In genomic region chr11:106268326-106269059, GRCm38 (mm10) we compare ENCODE assay signal across 8 mouse cellular contexts. TPM values are rescaled to one million over a fixed set of nuclear protein-coding genes. Genes with fewer than 3 reads are reported as not detected.
DNase-seq lines count a peak whose midpoint lies in the region; ATAC-seq lines count a peak whose summit lies in the region.

No protein-coding gene starts in this region.

- H3K36me3 ChIP-seq in forebrain, embryonic 15.5 days = peaks cover 36% of the 10 kb centered on the region
- H3K36me3 ChIP-seq in hindbrain, embryonic 10.5 days = peaks cover 53% of the 10 kb centered on the region
- peaks cover 36% of the 10 kb centered on the region for H3K36me3 ChIP-seq in stomach, embryonic 14.5 days (ENCODE audit: control insufficient read depth, insufficient read depth, low read length)

- H3K9me3 ChIP-seq in forebrain, embryonic 15.5 days = no peaks in the 10 kb centered on the region
- H3K9me3 ChIP-seq in hindbrain, embryonic 10.5 days = no peaks in the 10 kb centered on the region
- no peaks in the 10 kb centered on the region for H3K9me3 ChIP-seq in stomach, embryonic 14.5 days (ENCODE audit: control insufficient read depth, low read depth, low read length)

- WGBS in forebrain, embryonic 15.5 days = 74% methylated on average over 8 of the region's 8 CpGs
- 63% methylated on average over 8 of the region's 8 CpGs for WGBS in hindbrain, embryonic 10.5 days
- 23% methylated on average over 8 of the region's 8 CpGs for WGBS in stomach, embryonic 14.5 days

- no peaks in the 10 kb centered on the region for H3K27me3 ChIP-seq in forebrain, embryonic 15.5 days
- H3K27me3 ChIP-seq in hindbrain, embryonic 10.5 days (ENCODE audit: insufficient read depth, poor library complexity, severe bottlenecking) = no peaks in the 10 kb centered on the region
- no peaks in the 10 kb centered on the region for H3K27me3 ChIP-seq in stomach, embryonic 14.5 days (ENCODE audit: control insufficient read depth, insufficient read depth, low read length)

- peaks cover 43% of the 10 kb centered on the region for H3K4me1 ChIP-seq in forebrain, embryonic 15.5 days
- H3K4me1 ChIP-seq in hindbrain, embryonic 10.5 days (replicated peaks) = peaks cover 55% of the 10 kb centered on the region
- peaks cover 37% of the 10 kb centered on the region for H3K4me1 ChIP-seq in stomach, embryonic 14.5 days (ENCODE audit: control insufficient read depth, insufficient read depth, low read length)

- no peak for ATAC-seq in forebrain, embryonic 15.5 days (replicated peaks)
- ATAC-seq in stomach, embryonic 14.5 days (ENCODE audit: insufficient number of reproducible peaks, insufficient read depth, low FRiP score, low read depth) = no peak
- ATAC-seq in CD4-positive, CD25-positive, alpha-beta regulatory T cell, adult 4 months = no peak

- H3K9ac ChIP-seq in forebrain, embryonic 15.5 days (replicated peaks) = peak overlapping the region; percentile 3; the same call in 1 of the 2 replicates
- peak overlapping the region; percentile 14; the same call in 1 of the 2 replicates for H3K9ac ChIP-seq in stomach, embryonic 14.5 days (replicated peaks; ENCODE audit: low read depth, low read length)

- H3K4me2 ChIP-seq in forebrain, embryonic 15.5 days (replicated peaks) = no peak overlapping the region
- H3K4me2 ChIP-seq in stomach, embryonic 14.5 days (replicated peaks; ENCODE audit: low read depth, low read length) = peak overlapping the region; percentile 24

- DNase-seq in MN1 (ENCODE audit: low spot score) = peak; percentile 43
- DNase-seq in cerebellum, adult 11 months = peak; percentile 89
- peak; percentile 29 for DNase-seq in hindbrain, embryonic 10.5 days (ENCODE audit: low spot score)
- DNase-seq in layer of hippocampus, adult 9-11 months = peak; percentile 85
- peak; percentile 80 for DNase-seq in lung, postnatal 14 days

- H3K27ac ChIP-seq in forebrain, embryonic 15.5 days (replicated peaks) = peak overlapping the region; percentile 76
- H3K27ac ChIP-seq in hindbrain, embryonic 10.5 days = peak overlapping the region; percentile 84
- peak overlapping the region; percentile 89 for H3K27ac ChIP-seq in stomach, embryonic 14.5 days (ENCODE audit: low read length)

- H3K4me3 ChIP-seq in forebrain, embryonic 15.5 days = no peak overlapping the region
- peak overlapping the region; percentile 28 for H3K4me3 ChIP-seq in hindbrain, embryonic 10.5 days
- H3K4me3 ChIP-seq in stomach, embryonic 14.5 days (ENCODE audit: low read depth, low read length) = peak overlapping the region; percentile 15

RNA-seq across cellular contexts. Expression of gene Smarcd2, which starts 4.3 kb away (rescaled TPM):
- polyA plus RNA-seq in forebrain, embryonic 15.5 days (2015; fragmentation: Nextera tagmentation; extraction: Ambion mirVana) = 12.7 and 13.2 TPM in 2 replicates
- polyA plus RNA-seq in hindbrain, embryonic 10.5 days (2016; fragmentation: Nextera tagmentation; extraction: Ambion mirVana) = 24.9 and 27.3 TPM in 2 replicates
- polyA plus RNA-seq in stomach, embryonic 14.5 days (2014; fragmentation: Nextera tagmentation; extraction: Ambion mirVana) = 82.8 and 86.2 TPM in 2 replicates
- 10 to 100 TPM; 12.3 to 23.7 TPM for polyA plus RNA-seq in CD4-positive, CD25-positive, alpha-beta regulatory T cell, adult 4 months (2017; shearing (Covaris generic))

RNA-seq across cellular contexts. Expression of gene Tcam1, which starts 8.0 kb away (rescaled TPM):
- 0.08 and 0.10 TPM in 2 replicates for polyA plus RNA-seq in forebrain, embryonic 15.5 days (2015; fragmentation: Nextera tagmentation; extraction: Ambion mirVana)
- polyA plus RNA-seq in hindbrain, embryonic 10.5 days (2016; fragmentation: Nextera tagmentation; extraction: Ambion mirVana) = 0.12 and 0.25 TPM in 2 replicates
- 0.07 and 0.41 TPM in 2 replicates for polyA plus RNA-seq in stomach, embryonic 14.5 days (2014; fragmentation: Nextera tagmentation; extraction: Ambion mirVana)
- polyA plus RNA-seq in CD4-positive, CD25-positive, alpha-beta regulatory T cell, adult 4 months (2017; shearing (Covaris generic)) = under 1 TPM; 0.39 TPM

RNA-seq across cellular contexts. Expression of gene Psmc5, which starts 12.5 kb away (rescaled TPM):
- 274 and 283 TPM in 2 replicates for polyA plus RNA-seq in forebrain, embryonic 15.5 days (2015; fragmentation: Nextera tagmentation; extraction: Ambion mirVana)
- polyA plus RNA-seq in hindbrain, embryonic 10.5 days (2016; fragmentation: Nextera tagmentation; extraction: Ambion mirVana) = 371 and 420 TPM in 2 replicates
- polyA plus RNA-seq in stomach, embryonic 14.5 days (2014; fragmentation: Nextera tagmentation; extraction: Ambion mirVana) = 241 and 254 TPM in 2 replicates
- 100 to 1,000 TPM; 161 to 197 TPM for polyA plus RNA-seq in CD4-positive, CD25-positive, alpha-beta regulatory T cell, adult 4 months (2017; shearing (Covaris generic))

RNA-seq across cellular contexts. Expression of gene Ftsj3, which starts 12.6 kb away (rescaled TPM):
- polyA plus RNA-seq in forebrain, embryonic 15.5 days (2015; fragmentation: Nextera tagmentation; extraction: Ambion mirVana) = 39.2 and 39.7 TPM in 2 replicates
- 52.6 and 78.7 TPM in 2 replicates for polyA plus RNA-seq in hindbrain, embryonic 10.5 days (2016; fragmentation: Nextera tagmentation; extraction: Ambion mirVana)
- 50.2 and 54.3 TPM in 2 replicates for polyA plus RNA-seq in stomach, embryonic 14.5 days (2014; fragmentation: Nextera tagmentation; extraction: Ambion mirVana)
- polyA plus RNA-seq in CD4-positive, CD25-positive, alpha-beta regulatory T cell, adult 4 months (2017; shearing (Covaris generic)) = 10 to 100 TPM; 52.9 to 85.8 TPM

RNA-seq across cellular contexts. Expression of gene Gh, which starts 33.2 kb away (rescaled TPM):
- not detected in 2 replicates for polyA plus RNA-seq in forebrain, embryonic 15.5 days (2015; fragmentation: Nextera tagmentation; extraction: Ambion mirVana)
- not detected in 2 replicates for polyA plus RNA-seq in hindbrain, embryonic 10.5 days (2016; fragmentation: Nextera tagmentation; extraction: Ambion mirVana)
- not detected in 2 replicates for polyA plus RNA-seq in stomach, embryonic 14.5 days (2014; fragmentation: Nextera tagmentation; extraction: Ambion mirVana)
- polyA plus RNA-seq in CD4-positive, CD25-positive, alpha-beta regulatory T cell, adult 4 months (2017; shearing (Covaris generic)) = not detected

Comparison
In these comparisons a context has a peak if more than half of its experiments do, and no peak if none do; other contexts are left out.
1. DNase-seq: peak in every context shown above with its lines; median percentile 89 in cerebellum, adult 11 months; 85 in layer of hippocampus, adult 9-11 months; 80 in lung, postnatal 14 days; 43 in MN1; 29 in hindbrain, embryonic 10.5 days.